Mouse (Mus musculus): ENCODE data around the gene Msantd2. TPM values are rescaled to one million over a fixed set of nuclear protein-coding genes. Genes with fewer than 3 reads are reported as not detected.

The Msantd2 gene
- total RNA-seq, 2 experiments from 2014 or later = 17.4 to 29.5 TPM

- DNase-seq = no peak
Measured at GRCm38 (mm10) chr9:37541851-37542642, 52.9 kb downstream of the Msantd2 start.

- no peak for DNase-seq
Measured at GRCm38 (mm10) chr9:37543869-37544440, 54.8 kb downstream of the Msantd2 start.

GRCm38 (mm10) chr9:37544447-37545165, 55.5 kb downstream of the Msantd2 start:
- DNase-seq = peak; percentile 75 to 84

DNA sequence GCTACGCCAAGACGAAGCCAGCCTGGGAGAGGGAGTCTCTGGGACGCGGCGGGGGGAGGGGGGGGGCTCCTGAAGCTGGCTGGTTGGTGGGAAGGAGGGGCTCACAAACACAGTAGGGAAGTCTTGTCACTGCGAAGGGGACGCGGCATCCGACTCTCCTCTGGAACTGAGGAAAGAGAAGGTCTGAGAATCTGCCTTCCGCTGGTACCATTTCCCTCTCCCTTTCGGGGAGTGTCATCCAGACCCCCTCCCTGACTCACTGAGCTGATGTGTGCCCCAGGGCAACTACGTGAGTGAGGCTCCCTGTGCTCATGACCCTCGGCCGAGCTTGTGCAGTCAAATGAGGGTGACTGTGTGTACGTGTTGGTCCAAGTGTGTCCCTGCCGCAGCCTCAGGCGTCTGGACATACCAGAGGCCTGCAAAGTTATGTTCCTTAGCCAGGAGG, 56.1 kb downstream of the Msantd2 start:
- DNase-seq = no peak

- DNase-seq = no peak
Measured at GRCm38 (mm10) chr9:37545847-37546452, 56.8 kb downstream of the Msantd2 start.

DNA sequence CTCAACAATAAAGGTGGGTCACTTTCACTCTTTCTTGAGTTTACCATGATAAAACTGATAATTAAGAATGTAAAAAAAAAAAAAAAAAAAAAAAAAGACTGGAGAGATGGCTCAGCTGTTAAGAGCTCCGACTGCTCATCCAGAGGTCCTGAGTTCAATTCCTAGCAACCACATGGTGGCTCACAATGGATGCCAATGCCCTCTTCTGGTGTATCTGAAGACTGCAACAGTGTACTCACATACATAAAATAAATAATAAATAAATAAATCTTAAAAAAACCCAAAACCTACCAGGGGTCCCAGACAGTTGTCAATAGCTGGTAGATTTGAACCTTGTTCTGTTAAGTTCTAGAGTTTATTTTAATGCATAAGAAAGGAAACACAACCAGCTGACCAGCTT, 57.8 kb downstream of the Msantd2 start:
- no peak for DNase-seq

- DNase-seq = no peak
Measured at GRCm38 (mm10) chr9:37550435-37550834, 61.3 kb downstream of the Msantd2 start.

- DNase-seq = no peak
Measured at GRCm38 (mm10) chr9:37551751-37552531, 62.8 kb downstream of the Msantd2 start.

- peak; percentile 88 for DNase-seq
Measured at GRCm38 (mm10) chr9:37552536-37553293, 63.6 kb downstream of the Msantd2 start, which contains the start of gene Nrgn. Gene Nrgn, minus strand, starts transcription at chr9:37552904.

DNA sequence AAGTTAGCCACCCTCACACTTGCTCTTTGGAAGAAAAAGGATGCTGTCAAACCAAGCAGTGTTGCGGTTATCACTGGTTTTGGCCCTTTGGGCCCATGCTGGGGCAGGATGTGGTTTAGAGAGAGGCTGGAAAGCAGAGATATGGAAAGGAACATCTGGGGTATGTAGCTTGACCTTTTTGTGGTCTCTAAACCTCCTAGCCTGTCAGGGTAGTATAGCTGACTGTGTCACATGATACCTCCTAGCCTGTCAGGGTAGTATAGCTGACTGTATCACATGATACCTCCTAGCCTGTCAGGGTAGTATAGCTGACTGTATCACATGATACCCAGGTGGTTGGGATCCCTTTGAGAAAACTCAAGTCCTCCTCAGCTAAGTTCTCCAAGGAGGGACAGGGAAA, 65.2 kb downstream of the Msantd2 start:
- DNase-seq = no peak

DNA sequence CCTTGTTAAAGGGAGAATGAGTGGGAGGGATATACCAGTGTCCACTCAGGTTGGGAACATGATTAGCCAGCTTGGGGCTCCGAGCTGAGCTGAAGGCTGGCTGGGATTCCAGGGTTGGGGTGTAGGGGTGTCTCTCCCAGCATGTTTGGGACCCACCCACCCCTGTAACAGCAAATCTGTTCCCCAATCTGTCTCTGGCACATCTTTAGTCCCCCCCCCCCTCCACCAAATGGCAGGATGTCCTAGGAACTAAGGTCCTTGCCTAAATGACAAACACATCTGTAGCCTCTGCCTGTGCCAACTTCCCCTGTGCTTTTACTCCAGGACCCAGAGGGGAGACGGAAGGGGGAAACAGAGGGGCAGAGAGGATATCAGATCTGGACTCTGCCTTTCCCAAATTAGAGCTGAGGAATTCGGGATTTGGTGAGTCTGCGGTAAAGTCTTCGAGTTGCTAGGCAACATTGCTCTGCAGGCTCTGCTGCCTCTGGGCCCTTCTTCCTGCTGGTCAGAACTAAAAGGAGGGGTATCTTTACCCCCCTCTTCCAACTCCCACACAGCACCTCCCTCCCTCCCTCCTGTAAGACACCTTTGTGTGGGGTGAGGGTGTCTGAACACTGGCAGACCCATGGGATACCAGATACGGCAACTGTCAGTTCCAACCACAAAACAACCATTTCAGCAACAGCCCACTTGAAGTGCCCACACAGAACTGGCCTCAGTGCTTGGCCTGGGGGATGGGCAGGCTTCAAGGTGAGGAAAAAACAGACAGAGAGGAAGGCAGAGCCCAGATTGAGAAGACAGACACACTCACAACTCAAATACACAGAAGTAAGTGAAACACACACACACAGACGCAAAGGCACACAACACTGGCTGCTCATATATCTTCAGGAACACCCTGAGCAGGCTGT, 66.0 kb downstream of the Msantd2 start, which contains the start of gene Siae:
Siae (plus strand) TSS at position 861 of the 911 bp plus-strand sequence.
- DNase-seq = no peak

GRCm38 (mm10) chr9:37556366-37556765, 67.2 kb downstream of the Msantd2 start:
- no peak for DNase-seq

DNA sequence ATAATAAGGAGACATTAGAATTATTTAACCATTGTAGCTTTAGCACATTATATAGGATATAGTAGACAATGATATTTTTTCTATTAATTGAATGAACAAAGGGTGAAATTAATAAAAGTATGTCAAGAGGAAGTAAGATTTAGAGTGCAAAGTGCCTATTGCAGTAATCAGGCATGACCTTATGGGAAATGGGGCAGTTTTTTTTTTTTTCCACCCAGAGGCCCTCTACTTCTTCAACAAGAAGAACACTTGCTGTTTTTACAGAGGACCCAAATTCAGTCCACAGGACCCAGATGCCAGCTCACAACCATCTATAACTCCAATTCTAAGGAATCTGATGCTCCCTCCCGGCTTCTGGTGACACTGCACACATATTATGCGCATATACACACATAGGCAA, 71.5 kb downstream of the Msantd2 start:
- DNase-seq = no peak

DNA sequence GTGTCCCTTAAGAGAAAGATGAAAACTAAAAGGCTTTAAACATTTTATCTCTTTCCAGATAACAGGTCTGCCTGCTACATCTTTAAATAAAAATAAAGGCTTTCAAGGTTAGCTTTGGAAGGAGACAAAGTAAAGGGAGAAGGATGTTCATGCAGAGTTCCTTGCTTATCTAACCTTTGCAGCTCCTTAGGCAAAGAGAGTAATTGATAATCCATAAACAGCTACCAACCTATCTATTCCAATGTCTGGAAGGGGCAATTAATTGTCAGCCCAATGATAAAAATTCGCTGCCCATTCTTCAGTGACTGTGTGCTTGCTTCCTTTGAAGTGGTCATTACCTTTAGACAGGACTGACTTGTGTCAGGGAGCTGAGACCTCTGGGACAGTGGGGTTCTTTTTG, 74.7 kb downstream of the Msantd2 start:
- no peak for DNase-seq

- no peak for DNase-seq
Measured at GRCm38 (mm10) chr9:37567019-37567418, 77.9 kb downstream of the Msantd2 start.

- no peak for DNase-seq
Measured at GRCm38 (mm10) chr9:37567454-37567853, 78.3 kb downstream of the Msantd2 start.

DNA sequence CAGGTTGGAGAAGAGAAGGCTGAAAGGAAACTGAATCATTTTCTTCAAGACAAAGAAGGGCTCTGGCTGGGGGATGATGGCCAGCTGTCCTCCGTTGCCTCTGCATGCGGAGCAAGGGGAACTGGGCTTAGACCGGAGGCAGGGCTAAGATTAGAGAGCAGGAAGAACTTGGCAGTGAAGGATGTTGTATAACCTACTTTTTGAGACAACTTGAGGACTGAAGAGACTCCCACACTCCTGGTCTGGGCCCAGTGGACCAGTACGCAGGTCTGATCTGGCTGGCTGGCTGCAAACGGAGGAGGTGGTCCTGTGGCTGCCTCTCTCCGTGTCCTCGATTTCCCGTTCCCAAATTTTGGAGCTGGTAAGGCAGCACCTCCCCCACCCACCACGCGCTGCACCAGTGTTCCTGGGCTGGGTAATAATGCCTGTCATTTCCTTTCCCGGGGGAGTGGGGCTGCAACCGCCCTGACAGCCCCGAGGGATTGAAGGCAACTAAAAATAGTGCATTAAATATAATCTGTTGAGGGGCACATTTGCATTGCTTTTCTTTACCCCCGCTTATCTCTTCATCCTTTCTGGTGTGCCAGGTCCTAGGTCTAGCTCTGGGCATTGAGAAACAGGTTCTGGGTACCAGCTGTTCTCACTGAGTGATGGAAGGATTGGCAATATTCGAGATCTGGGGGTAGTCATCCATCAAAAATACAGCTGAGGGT, 78.9 kb downstream of the Msantd2 start:
- peak in 1 of 2 experiments; percentile 31 for DNase-seq

GRCm38 (mm10) chr9:37568605-37569214, 79.6 kb downstream of the Msantd2 start:
- DNase-seq = no peak

All from adrenal gland, postnatal 36 days (tissue).